Mouse (Mus musculus) right cerebral cortex, postnatal 25 days (tissue): ENCODE measurements around the gene Ppm1a.
"Not testable (repeated sequence)": the region's sequence is repeated elsewhere in the genome, so short reads cannot be mapped to it uniquely, and the experiment has no call there.

Experiments
- DNase-seq: peaks from one replicate; pipeline ENCODE4 v3.0.0; 2022

The Ppm1a gene

GRCm38 (mm10) chr12:72762502-72762901 is 5.2 kb downstream of the Ppm1a start:
- DNase-seq, result no peak

- DNase-seq, result no peak
Observed at GRCm38 (mm10) chr12:72763156-72763555, 5.9 kb downstream of the Ppm1a start.

DNA sequence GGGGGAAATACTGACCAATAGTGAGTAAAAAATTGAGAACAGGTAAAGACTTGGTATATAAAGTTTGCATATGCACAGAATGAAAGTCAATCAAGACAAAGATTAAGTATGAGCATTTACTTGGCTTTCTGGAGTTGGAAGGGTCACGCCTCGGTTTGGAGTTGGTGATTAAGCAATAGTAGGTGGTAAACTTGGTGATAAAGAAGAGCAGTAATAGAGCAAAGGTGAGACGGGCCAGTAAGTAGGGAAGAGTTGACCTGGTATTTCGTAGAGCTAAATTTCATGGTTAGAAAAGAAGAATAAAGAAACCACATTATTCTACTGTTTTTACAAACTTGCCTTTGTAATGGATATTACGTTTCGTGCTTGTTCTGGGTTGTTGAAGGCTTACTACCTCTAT is 10.6 kb downstream of the Ppm1a start:
- no peak for DNase-seq

GRCm38 (mm10) chr12:72768230-72768629 is 11.0 kb downstream of the Ppm1a start:
- DNase-seq, result no peak

GRCm38 (mm10) chr12:72769546-72770230 is 12.4 kb downstream of the Ppm1a start:
- no peak for DNase-seq

DNA sequence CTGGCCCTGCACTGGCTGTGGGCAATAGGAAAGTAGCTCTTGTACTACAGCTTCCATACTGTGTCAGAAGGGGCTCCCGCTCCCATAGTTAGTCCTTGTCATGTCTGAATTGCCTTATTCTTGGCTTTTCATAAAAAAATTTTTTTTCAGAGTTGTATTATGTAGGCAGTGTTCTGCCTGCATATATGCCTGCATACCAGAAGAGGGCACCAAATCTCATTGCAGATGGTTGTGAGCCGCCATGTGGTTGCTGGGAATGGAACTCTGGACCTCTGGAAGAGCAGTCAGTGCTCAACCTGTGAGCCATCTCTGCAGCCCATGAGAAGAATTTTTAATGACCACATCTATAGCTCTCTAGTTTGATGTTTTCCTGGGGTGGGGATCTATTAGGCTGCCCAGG is 13.9 kb downstream of the Ppm1a start:
- DNase-seq, result no peak

DNA sequence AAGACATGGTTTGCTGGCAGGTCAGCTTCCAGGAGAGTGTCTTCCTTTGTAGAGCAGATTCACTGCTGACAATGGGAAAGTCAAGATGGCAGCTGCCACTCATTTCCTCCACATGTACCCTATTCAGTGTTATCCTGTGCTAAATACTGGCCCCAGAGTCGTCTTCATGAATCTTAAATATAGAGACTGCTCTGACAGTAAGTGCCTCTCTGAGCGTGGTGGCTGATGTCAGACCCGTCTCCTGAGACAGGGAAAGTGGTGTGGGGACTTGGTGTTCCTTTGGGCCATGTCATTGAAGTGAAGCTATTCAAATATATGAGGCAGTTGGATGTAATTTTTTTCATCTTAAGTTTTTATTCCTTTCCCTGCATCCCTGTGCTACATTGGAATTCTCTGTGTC is 14.5 kb downstream of the Ppm1a start:
- no peak for DNase-seq

GRCm38 (mm10) chr12:72773921-72774320 is 16.7 kb downstream of the Ppm1a start:
- DNase-seq, result no peak

DNA sequence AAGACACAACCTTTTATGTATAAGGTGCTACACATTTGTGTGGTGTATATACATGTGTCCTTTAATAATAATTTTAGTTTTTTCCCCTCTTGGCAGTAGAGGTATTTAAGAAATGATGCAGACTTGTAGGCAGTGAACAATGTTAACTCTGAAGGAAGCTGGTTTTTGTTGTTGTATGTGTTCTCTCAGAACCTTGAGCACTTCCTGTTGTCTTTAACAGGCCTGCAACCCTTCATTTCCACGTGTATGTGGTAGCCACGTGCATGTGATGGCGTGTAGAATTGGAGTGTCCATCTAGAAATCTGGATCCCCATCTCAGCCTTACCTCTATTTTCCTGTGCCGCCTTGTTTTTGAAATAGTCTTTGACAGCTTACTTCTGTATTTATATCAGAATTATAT is 20.0 kb downstream of the Ppm1a start:
- no peak for DNase-seq

DNA sequence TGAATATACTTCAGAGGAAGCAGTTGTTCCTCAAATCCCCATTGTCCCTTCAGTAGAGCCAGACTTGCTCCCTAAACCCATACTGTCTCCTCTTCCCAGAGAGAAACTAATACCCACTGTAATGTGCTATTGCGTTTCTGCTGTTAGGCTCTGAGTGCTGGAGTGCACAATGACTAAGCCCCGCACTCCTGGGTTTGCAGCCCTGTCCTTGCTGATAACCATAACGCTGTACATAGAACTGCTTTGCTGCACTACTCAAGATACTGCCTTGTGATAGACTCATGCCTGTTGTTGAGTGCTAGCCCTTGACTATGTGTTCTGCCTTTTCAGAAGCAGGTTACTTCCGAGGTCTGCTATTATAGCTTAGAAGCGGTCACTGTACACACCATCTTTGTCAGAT is 22.9 kb downstream of the Ppm1a start:
- DNase-seq, result no peak

- not testable (repeated sequence) for DNase-seq
Observed at GRCm38 (mm10) chr12:72782786-72783185, 25.5 kb downstream of the Ppm1a start.

GRCm38 (mm10) chr12:72785183-72785930 is 28.1 kb downstream of the Ppm1a start:
- no peak for DNase-seq

- DNase-seq, result no peak
Observed at GRCm38 (mm10) chr12:72786551-72786950, 29.3 kb downstream of the Ppm1a start.

- DNase-seq, result no peak
Observed at GRCm38 (mm10) chr12:72786986-72787385, 29.7 kb downstream of the Ppm1a start.

DNA sequence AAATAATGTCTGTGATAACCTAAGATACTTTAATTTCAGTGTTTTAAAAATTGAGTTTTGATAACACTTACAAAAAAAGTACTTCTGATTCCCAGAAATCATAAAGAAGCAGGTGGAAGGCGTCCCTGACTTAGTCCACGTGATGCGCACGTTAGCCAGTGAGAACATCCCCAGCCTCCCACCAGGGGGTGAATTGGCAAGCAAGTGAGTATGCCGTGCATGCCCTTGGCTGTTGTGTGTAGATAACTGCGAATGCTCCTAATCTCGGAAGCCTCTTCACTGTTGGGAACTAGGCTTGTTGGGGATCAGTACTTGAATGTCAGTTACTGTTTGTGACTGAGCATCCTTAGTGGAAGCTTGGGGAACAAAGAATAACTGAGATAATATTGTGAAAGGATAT is 33.3 kb downstream of the Ppm1a start:
- no peak for DNase-seq

GRCm38 (mm10) chr12:72792320-72793091 is 35.3 kb downstream of the Ppm1a start:
- no peak for DNase-seq

- DNase-seq, result no peak
Observed at GRCm38 (mm10) chr12:72793983-72794382, 36.7 kb downstream of the Ppm1a start.

DNA sequence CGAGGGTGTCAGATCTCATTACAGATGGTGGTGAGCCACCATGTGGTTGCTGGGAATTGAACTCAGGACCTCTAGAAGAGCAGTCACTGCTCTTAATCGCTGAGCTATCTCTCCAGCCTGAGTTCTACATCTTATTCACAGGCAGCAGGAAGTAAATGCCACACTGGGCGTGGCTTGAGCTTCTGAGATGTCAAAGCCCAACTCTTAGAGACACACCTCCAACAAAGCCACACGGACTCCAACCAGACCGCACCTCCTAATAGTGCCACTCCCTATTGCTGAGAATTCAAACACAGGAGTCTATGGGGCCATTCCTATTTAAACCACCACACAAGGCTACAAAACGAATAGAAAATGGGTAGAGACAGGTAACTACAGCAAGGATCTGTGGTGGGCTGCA is 52.5 kb downstream of the Ppm1a start:
- no peak for DNase-seq

DNA sequence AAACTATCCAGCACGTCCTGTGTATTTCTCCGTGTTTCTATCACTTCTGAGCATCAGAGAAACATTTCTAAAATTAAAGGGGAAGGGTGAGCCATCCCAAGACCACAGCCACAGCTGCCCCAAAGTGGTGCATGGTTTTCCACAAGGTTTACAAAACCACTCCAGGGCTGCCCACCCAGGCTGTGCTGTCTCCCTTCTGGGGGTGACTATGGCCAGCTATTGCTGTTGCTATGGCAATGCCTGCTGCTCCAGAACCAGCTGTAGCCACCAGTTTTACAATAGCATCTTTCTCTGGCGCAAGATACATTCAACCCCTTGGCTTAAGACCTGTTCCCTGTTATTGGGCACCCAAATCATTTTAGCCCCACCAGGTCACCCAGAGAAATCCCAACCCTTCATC is 54.3 kb downstream of the Ppm1a start:
- DNase-seq, result no peak

- peak; percentile 22 for DNase-seq
Observed at GRCm38 (mm10) chr12:72820940-72821431, 63.7 kb downstream of the Ppm1a start.

DNA sequence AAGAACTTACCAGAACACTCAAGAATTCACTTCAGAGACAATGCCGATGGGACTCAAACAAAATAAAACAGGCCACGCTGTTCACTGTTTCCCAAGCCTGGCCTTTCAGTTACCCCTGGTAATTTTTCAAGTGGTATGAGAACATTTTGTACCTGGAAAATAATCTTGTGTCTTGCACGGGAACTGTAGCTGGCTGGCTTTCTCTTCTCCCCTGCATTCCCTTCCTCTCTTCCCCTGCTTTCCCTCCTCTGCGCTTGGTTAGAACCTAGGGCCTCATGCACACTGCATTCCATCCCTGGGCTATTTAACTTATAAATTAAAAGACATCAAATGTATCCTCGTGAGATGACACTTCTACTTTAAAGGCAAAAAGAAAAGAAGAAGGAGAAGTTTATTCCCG is 64.3 kb downstream of the Ppm1a start:
- no peak for DNase-seq

DNA sequence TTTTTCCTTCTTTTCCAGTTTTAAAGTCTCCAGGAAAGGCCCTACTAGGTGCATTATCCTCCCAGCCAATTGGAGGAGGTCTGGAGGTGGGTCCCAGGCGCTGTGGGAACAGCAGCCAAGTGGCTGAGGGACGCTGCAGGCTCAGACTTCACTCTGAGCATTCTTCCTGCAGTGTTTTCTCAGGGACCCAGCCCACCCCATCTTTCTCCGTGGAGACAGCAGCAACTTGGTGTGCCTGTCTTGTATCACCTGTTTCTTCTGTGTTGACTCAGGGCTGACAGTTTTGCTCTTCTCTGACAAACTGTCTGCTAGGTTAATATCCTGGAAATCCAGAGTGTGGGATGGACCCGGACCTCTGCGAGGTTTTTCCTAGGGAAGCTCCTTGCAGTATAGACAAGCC is 68.4 kb downstream of the Ppm1a start:
- no peak for DNase-seq

DNA sequence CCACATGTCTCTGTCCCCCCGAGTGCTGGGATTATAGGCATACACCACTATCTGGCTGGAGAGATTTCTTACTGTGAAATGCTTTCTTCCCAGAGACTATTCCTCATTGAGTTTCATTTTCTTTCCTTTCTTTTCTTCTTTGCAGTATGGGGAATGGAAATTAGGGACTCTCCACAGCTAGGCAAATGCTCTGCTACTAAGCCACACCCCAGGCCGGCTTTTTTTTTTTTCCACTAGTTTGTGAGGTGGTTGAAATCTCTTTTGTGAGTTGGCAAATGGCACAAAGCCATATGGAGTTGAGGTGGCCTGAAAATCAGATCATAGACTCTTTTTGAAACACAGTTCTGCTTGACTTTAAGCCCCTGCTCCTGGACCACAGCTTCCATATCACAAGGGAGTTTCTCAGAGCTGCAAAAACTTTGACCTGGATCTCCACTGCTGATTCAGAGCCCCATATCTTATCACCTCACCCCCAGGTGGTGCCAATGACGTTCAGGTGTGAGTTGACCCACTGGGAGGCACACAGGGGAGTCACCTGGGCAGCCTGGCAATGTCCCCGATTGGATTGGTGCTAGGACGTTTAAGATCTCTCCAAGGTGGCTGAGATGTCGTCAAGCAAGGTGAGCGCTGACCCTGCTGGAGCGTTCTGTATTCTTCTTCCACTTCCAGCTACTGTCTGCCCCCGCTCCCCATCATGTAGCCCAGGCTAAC is 71.7 kb downstream of the Ppm1a start:
- no peak for DNase-seq
